Mouse (Mus musculus): Measurements from ENCODE around the gene Mfsd11. TPM values are rescaled to one million over a fixed set of nuclear protein-coding genes. Genes with fewer than 3 reads are reported as not detected.
A peak's percentile ranks its signal among the peaks of the same experiment; 100 is the strongest.

Gene Mfsd11
- total RNA-seq, 1 experiment: 26.5 TPM

- no peaks in the 10 kb centered on the region for H3K9me3 ChIP-seq (ENCODE audit: control insufficient read depth, insufficient read depth, low read depth, low read length)
- DNase-seq (ENCODE audit: low read depth, low spot score): no peak
- H3K4me1 ChIP-seq (ENCODE audit: control insufficient read depth in 2 of 2, insufficient read depth in 2 of 2, low read length in 2 of 2, poor library complexity in 1 of 2): peaks cover 4 to 38% of the 10 kb centered on the region in 2 experiments; a peak in 2 of 4 replicates
- in situ Hi-C loops (cut with MboI; ENCODE audit: low sequenced_read_pairs in 2 of 2, unreplicated experiment in 2 of 2): loop anchor here in 1 of 2 experiments (25.0 kb wide), 1 partner anchor 95 kb away; no protein-coding TSS in a partner anchor
- no peak overlapping the region for H3K27ac ChIP-seq (ENCODE audit: insufficient read depth, low read depth, low read length, poor library complexity, severe bottlenecking)
- TF ChIP-seq CHD2 (IDR thresholded peaks at IDR 0.05; ENCODE audit: low read depth, low read length) (no peak), HCFC1 (IDR thresholded peaks at IDR 0.05; ENCODE audit: borderline replicate concordance, insufficient read depth, low read length) (no peak), MAFK (IDR thresholded peaks at IDR 0.05; ENCODE audit: insufficient read depth, low read depth, low read length) (no peak), ZNF384 (IDR thresholded peaks at IDR 0.05; ENCODE audit: low read depth, low read length) (no peak), ZC3H11A (IDR thresholded peaks at IDR 0.05; ENCODE audit: borderline replicate concordance, low read depth, low read length) (no peak)
- H3K36me3 ChIP-seq (ENCODE audit: control insufficient read depth, insufficient read depth, low read length, poor library complexity, severe bottlenecking): no peaks in the 10 kb centered on the region
- no peak overlapping the region for H3K4me3 ChIP-seq (ENCODE audit: insufficient read depth in 1 of 2, low read depth in 1 of 2, low read length in 2 of 2, poor library complexity in 1 of 2, severe bottlenecking in 1 of 2)
- H3K9ac ChIP-seq (ENCODE audit: insufficient read depth, low read depth, low read length, poor library complexity, severe bottlenecking): no peak overlapping the region
Observed at GRCm38 (mm10) chr11:116917361-116917760, 65.1 kb downstream of the Mfsd11 start.

- TF ChIP-seq CHD2 (IDR thresholded peaks at IDR 0.05; ENCODE audit: low read depth, low read length) (no peak), ZC3H11A (IDR thresholded peaks at IDR 0.05; ENCODE audit: borderline replicate concordance, low read depth, low read length) (peak; percentile 79), MAFK (IDR thresholded peaks at IDR 0.05; ENCODE audit: insufficient read depth, low read depth, low read length) (no peak), HCFC1 (IDR thresholded peaks at IDR 0.05; ENCODE audit: borderline replicate concordance, insufficient read depth, low read length) (0 out of 2 replicates have a peak, but pooled peaks have one; percentile 41), ZNF384 (IDR thresholded peaks at IDR 0.05; ENCODE audit: low read depth, low read length) (no peak)
- H3K4me1 ChIP-seq (ENCODE audit: control insufficient read depth in 2 of 2, insufficient read depth in 2 of 2, low read length in 2 of 2, poor library complexity in 1 of 2): peaks cover 4 to 36% of the 10 kb centered on the region in 2 experiments; a peak in 2 of 4 replicates
- peak within 1 kb of the TSS; percentile 78 to 80 for H3K4me3 ChIP-seq (ENCODE audit: insufficient read depth in 1 of 2, low read depth in 1 of 2, low read length in 2 of 2, poor library complexity in 1 of 2, severe bottlenecking in 1 of 2)
- in situ Hi-C loops (cut with MboI; ENCODE audit: low sequenced_read_pairs in 2 of 2, unreplicated experiment in 2 of 2): loop anchor here in 1 of 2 experiments (25.0 kb wide), 1 partner anchor 94 kb away; no protein-coding TSS in a partner anchor
- peak; percentile 75 for DNase-seq (ENCODE audit: low read depth, low spot score)
- no peak within 1 kb of the TSS for H3K27ac ChIP-seq (ENCODE audit: insufficient read depth, low read depth, low read length, poor library complexity, severe bottlenecking)
- no peaks in the 10 kb centered on the region for H3K36me3 ChIP-seq (ENCODE audit: control insufficient read depth, insufficient read depth, low read length, poor library complexity, severe bottlenecking)
- no peaks in the 10 kb centered on the region for H3K9me3 ChIP-seq (ENCODE audit: control insufficient read depth, insufficient read depth, low read depth, low read length)
- H3K9ac ChIP-seq (ENCODE audit: insufficient read depth, low read depth, low read length, poor library complexity, severe bottlenecking): peak within 1 kb of the TSS; percentile 77
Observed at GRCm38 (mm10) chr11:116918323-116919185, 66.3 kb downstream of the Mfsd11 start, which contains the start of gene Mgat5b. Mgat5b (plus strand) TSS chr11:116918863.

- peak overlapping the region; percentile 77 for H3K9ac ChIP-seq (ENCODE audit: insufficient read depth, low read depth, low read length, poor library complexity, severe bottlenecking)
- peak overlapping the region; percentile 78 to 80 for H3K4me3 ChIP-seq (ENCODE audit: insufficient read depth in 1 of 2, low read depth in 1 of 2, low read length in 2 of 2, poor library complexity in 1 of 2, severe bottlenecking in 1 of 2)
- no peak for TF ChIP-seq CHD2 (IDR thresholded peaks at IDR 0.05; ENCODE audit: low read depth, low read length)
- TF ChIP-seq HCFC1 (IDR thresholded peaks at IDR 0.05; ENCODE audit: borderline replicate concordance, insufficient read depth, low read length): no peak
- TF ChIP-seq ZNF384 (IDR thresholded peaks at IDR 0.05; ENCODE audit: low read depth, low read length): no peak
- no peak for TF ChIP-seq ZC3H11A (IDR thresholded peaks at IDR 0.05; ENCODE audit: borderline replicate concordance, low read depth, low read length)
- no peak for TF ChIP-seq MAFK (IDR thresholded peaks at IDR 0.05; ENCODE audit: insufficient read depth, low read depth, low read length)
- no peaks in the 10 kb centered on the region for H3K9me3 ChIP-seq (ENCODE audit: control insufficient read depth, insufficient read depth, low read depth, low read length)
- H3K4me1 ChIP-seq (ENCODE audit: control insufficient read depth in 2 of 2, insufficient read depth in 2 of 2, low read length in 2 of 2, poor library complexity in 1 of 2): peaks cover 4 to 29% of the 10 kb centered on the region in 2 experiments; a peak in 2 of 4 replicates
- in situ Hi-C loops (cut with MboI; ENCODE audit: low sequenced_read_pairs in 2 of 2, unreplicated experiment in 2 of 2): loop anchor here in 1 of 2 experiments (25.0 kb wide), 1 partner anchor 93 kb away; no protein-coding TSS in a partner anchor
- no peaks in the 10 kb centered on the region for H3K36me3 ChIP-seq (ENCODE audit: control insufficient read depth, insufficient read depth, low read length, poor library complexity, severe bottlenecking)
- H3K27ac ChIP-seq (ENCODE audit: insufficient read depth, low read depth, low read length, poor library complexity, severe bottlenecking): no peak overlapping the region
- DNase-seq (ENCODE audit: low read depth, low spot score): no peak
Observed at GRCm38 (mm10) chr11:116919186-116920020, 67.2 kb downstream of the Mfsd11 start.

GRCm38 (mm10) chr11:116920746-116921145 lies 68.5 kb downstream of the Mfsd11 start:
- in situ Hi-C loops (cut with MboI; ENCODE audit: low sequenced_read_pairs in 2 of 2, unreplicated experiment in 2 of 2): loop anchor here in 1 of 2 experiments (25.0 kb wide), 1 partner anchor 92 kb away; no protein-coding TSS in a partner anchor
- DNase-seq (ENCODE audit: low read depth, low spot score): no peak
- H3K36me3 ChIP-seq (ENCODE audit: control insufficient read depth, insufficient read depth, low read length, poor library complexity, severe bottlenecking): no peaks in the 10 kb centered on the region; the same call in 1 of the 2 replicates
- H3K4me1 ChIP-seq (ENCODE audit: control insufficient read depth in 2 of 2, insufficient read depth in 2 of 2, low read length in 2 of 2, poor library complexity in 1 of 2): peaks cover 0 to 20% of the 10 kb centered on the region in 2 experiments; a peak in 1 of 4 replicates
- H3K27ac ChIP-seq (ENCODE audit: insufficient read depth, low read depth, low read length, poor library complexity, severe bottlenecking): no peak overlapping the region
- no peaks in the 10 kb centered on the region for H3K9me3 ChIP-seq (ENCODE audit: control insufficient read depth, insufficient read depth, low read depth, low read length)
- TF ChIP-seq HCFC1 (IDR thresholded peaks at IDR 0.05; ENCODE audit: borderline replicate concordance, insufficient read depth, low read length): no peak
- TF ChIP-seq ZNF384 (IDR thresholded peaks at IDR 0.05; ENCODE audit: low read depth, low read length): no peak
- TF ChIP-seq ZC3H11A (IDR thresholded peaks at IDR 0.05; ENCODE audit: borderline replicate concordance, low read depth, low read length): no peak
- TF ChIP-seq MAFK (IDR thresholded peaks at IDR 0.05; ENCODE audit: insufficient read depth, low read depth, low read length): no peak
- no peak for TF ChIP-seq CHD2 (IDR thresholded peaks at IDR 0.05; ENCODE audit: low read depth, low read length)
- H3K4me3 ChIP-seq (ENCODE audit: insufficient read depth in 1 of 2, low read depth in 1 of 2, low read length in 2 of 2, poor library complexity in 1 of 2, severe bottlenecking in 1 of 2): no peak overlapping the region
- no peak overlapping the region for H3K9ac ChIP-seq (ENCODE audit: insufficient read depth, low read depth, low read length, poor library complexity, severe bottlenecking)
